Mouse (Mus musculus): ENCODE measurements around the gene Ube2e3. TPM values are rescaled to one million over a fixed set of nuclear protein-coding genes. Genes with fewer than 3 reads are reported as not detected.

Ube2e3 gene
- total RNA-seq, 2 experiments from 2014 or later: 36.3 to 55.4 TPM

DNA sequence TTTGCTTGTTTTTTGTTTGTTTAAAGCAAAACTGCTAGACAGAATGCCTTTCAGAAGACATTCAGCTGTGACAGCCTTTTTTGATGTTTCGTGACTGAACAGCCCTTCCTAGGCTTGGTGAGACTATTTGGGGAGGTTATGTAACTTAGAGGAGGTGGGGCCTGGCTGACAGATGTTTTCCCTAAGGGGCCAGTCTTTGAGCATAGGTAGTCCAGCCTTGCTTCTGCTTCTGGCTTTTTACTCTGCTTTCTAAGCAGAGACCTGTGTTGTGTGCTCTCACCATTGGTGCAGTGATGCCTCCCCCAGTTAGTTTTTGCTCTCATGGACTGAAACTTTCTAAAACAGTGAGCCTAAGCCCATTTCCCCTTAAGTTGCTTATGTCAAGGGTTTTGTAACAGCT, 14.1 kb downstream of the Ube2e3 start:
- peak; percentile 41; the same call in 1 of the 2 replicates for ATAC-seq (ENCODE audit: poor library complexity, severe bottlenecking)

DNA sequence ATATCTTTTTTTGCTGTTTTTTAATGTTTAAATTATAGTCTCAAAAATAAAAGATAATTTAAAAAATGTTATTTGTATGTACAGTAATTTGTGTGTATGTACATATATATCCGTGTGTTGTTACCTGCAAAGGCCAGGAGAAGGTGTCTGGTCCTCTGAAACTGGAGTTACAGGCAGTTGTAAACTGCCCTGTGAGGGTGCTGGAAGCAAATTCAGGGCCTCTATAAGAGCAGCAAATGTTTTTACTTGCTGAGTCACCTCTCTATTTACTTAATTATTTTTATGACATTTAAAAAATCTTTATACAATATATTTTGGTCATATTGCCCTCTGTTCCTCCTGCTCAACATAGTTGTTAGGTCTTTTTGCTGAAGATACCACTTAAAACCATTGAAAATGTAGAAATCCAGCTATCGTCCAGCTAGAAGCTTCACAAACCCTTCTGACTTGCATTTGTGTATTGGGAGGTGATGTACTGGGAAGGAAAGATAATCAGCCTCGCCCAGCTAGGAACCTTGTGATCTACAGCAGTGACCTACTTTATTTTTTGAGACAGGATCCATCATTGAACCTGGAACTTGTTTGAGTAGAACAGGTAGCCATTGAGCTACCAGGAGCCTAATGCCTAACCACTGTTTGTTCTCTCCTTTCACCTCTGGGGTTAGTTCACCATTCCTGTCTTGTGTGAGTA, 15.0 kb downstream of the Ube2e3 start:
- ATAC-seq (ENCODE audit: poor library complexity, severe bottlenecking): no peak

DNA sequence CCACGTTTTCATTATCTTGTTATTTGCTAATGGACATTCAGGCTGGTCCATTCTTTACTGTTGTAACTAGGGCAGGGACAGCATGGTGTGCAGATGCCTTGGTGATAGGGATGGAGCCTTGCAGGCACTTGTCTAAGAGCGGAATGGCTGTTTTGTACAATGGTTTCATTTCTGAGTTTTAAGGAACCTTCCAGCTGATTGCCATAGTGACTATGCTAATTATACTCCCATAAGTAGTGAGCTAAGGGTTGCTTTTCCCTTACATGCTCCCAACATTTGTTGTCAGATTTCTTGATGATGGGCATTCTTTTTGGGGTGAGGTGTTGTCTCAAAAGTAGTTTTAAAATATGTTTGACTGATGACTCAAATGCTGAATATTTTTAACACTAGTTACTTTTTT, 18.5 kb downstream of the Ube2e3 start:
- peak; percentile 51 for ATAC-seq (ENCODE audit: poor library complexity, severe bottlenecking)

DNA sequence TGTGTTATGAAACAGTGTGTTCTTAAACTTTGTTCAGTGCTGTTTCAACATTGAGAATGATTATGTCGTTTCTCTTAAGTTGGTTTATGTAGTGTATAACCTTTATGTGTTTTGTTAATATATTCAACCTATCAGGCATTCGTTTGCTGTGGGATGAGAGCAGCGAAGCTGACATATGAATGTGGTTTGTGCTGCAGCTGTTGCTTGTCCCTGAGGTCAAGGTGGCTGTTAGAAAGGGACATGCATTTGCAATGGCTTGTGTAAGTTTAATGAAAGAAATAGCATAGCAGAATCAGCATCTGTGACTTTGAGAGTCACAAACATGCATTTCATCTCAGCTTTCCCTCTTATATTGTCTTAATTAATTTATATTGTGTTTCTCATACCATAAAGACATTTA, 20.3 kb downstream of the Ube2e3 start:
- no peak for ATAC-seq (ENCODE audit: poor library complexity, severe bottlenecking)

DNA sequence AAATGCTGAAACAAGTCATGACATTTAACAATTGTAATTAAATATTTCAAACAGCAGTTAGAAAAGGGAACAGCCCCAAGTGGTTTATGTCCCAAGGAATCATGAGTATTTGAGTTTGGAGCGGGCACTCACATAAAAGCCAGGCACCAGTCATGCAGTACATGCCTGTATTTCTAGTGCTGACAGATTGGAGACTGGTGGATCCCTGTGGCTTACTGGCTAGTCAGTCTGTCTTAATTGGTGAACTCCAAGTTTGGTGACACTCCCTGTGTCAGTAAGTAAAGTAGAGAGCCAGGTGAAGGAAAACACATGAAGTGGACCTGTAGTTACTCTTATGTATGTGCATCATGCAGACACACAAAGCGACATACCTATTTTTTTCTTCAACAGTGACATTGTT, 27.3 kb downstream of the Ube2e3 start:
- ATAC-seq (ENCODE audit: poor library complexity, severe bottlenecking): no peak

DNA sequence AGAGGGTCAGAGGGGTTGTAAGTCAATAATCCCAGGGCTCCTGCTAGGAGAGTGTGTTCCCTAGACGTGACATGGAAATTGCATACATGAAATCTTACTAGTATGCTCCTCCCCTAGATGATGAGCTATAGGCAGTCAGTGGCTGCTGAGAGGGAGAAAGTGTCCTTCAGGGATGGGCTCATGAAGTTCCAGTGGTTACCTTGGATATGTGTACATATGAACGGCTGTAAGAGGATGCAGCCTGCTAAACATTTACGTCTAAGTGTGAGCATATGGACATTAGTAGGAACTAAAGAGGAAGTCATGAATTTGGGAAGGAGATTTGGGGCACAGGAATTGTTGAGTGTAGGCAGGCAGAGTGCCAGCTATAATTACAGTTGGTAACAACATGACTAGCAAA, 38.0 kb downstream of the Ube2e3 start:
- 0 out of 2 replicates have a peak, but pooled peaks have one; percentile 30 for ATAC-seq (ENCODE audit: poor library complexity, severe bottlenecking)

DNA sequence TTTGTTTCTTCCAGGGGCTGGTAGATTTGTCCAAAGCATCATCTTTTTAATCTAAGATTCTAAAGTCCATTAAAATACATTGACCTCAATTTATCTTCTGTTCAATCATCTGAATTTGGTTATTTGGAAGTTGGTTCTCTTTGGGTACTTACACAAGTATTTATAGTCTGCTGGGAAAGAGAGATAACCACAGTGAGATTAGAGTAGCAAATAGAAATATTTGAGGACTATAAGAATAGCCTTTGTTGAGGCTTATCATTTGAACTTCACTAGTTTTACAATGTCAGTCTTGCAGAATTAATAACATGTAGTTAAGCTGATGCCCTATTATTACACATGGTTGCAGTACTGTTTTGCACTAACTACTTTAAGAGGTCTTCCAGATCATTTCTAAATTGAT, 43.6 kb downstream of the Ube2e3 start:
- no peak for ATAC-seq (ENCODE audit: poor library complexity, severe bottlenecking)

DNA sequence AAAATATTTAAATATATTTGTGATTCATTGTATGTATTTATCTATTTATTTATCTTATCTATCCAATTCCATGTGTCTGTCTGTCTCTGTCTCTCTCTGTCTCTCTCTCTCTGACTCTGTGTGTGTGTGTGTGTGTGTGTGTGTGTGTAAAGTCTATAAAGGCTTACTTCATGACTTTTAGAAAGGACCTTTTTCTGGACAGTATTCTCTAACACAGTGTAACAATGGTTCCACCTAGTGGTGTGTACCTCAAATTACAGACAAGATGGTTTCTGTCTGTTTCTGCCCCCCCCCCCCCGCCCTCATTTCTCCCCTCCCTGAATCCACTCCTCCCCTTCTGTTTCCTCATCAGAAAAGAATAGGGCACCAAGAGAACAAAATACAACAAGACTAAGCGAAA, 46.9 kb downstream of the Ube2e3 start:
- peak; percentile 78 for ATAC-seq (ENCODE audit: poor library complexity, severe bottlenecking)

DNA sequence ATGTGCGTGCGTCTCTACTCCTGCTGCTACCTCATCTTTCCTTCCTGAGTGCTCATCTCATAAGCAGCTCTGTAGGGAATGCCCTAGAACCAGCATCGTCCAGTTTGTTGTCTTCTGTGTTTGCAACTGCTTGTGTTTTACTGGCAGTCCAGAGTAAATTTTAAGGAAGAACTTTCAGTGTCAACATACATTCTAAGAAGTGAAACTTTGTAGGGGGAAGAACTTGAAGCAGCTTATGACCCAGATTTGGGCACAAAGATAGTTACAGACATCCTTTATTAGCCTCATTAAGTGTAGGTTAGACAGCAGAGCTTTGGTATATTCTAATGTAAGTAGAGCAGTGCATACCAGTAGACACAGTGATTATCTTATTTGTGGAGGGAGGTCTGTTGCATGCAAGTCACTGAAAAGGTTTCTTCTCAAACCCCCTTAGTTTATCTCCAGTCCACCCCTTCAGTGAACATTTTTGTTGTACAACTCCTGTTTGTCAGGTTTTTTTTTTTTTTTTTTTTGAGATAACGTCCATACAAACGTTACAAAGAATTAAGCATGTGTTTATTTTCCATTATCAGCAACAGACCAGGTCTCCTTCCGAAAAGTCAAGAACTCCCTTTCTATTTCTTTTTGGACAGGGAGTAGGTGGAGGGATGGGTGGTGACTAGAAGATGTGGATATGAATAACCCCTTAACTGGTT, 55.2 kb downstream of the Ube2e3 start:
- ATAC-seq (ENCODE audit: poor library complexity, severe bottlenecking): peak; percentile 77

DNA sequence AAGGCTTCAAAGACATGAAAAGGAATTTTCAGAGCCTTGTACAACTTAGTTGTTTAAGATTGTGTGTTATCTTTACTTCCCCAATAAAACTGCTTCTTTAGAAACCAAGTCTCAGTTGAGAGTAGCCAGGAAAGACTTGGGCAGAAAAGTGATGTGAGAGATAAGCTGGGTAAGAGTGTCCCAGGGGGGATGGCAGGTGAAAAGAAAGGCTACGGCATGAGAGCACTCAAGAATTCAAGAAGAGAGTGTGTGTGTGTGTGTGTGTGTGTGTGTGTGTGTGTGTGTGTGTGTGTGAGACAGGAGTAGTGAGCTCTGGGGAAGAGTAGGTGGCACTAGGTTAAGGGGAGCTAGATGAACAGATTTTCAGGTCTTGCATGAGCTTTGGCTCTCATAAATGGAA, 57.9 kb downstream of the Ube2e3 start:
- no peak for ATAC-seq (ENCODE audit: poor library complexity, severe bottlenecking)

DNA sequence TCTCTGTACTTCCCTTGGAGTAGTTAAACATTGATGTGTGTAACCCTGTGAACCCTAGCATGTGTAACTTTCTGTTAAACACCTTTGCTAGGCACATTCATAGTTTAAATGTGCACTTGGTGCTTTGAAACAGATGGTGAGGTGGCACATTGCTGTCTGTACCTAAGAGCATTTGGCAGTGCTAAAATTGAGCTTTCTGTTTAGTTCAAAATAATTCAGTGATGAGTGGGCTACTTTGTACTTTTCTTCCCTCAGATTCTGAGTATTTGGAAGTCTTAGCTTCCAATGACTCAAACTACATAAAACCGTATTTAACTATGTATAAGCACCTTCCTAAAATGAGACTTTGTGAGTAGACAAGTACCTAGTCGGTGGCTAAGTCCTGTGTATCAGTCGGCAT, 59.7 kb downstream of the Ube2e3 start:
- no peak for ATAC-seq (ENCODE audit: poor library complexity, severe bottlenecking)

DNA sequence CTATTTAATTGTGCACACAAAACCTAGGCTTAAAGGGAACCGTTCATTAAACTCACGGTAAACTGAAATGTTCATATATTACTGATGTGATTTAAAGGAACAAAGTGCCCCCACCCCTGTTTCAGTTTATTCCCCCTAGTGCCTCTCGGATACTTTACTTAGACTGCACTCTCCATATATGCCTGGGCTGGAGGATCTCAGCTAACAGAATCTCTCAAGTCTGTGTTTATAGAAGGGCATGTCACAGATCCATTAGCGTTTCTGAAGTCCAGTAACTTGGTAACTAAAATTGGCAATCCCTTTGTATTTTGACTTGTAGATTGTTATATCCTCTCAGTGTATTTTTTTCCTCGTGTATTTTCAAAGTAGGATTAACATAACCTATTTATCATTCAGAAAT, 60.2 kb downstream of the Ube2e3 start:
- no peak for ATAC-seq (ENCODE audit: poor library complexity, severe bottlenecking)

DNA sequence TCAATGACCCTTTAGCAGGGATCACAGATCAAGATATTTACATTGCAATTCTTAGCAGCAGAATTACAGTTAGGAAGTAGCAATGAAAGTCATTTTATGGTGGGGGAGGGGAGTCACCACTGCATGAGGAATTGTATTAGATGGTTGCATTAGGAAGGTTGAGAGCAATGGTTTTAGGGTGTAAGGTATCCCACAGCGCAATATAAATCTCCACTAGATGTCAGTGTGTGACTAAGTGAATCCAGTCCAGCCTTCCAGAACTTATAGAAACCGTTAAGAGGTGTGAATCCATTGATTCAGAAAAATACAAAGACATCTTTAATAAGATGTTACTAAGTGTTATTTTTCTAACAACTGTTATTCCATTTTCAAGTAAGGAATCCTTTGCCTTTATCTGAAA, 63.4 kb downstream of the Ube2e3 start:
- peak; percentile 77 for ATAC-seq (ENCODE audit: poor library complexity, severe bottlenecking)

DNA sequence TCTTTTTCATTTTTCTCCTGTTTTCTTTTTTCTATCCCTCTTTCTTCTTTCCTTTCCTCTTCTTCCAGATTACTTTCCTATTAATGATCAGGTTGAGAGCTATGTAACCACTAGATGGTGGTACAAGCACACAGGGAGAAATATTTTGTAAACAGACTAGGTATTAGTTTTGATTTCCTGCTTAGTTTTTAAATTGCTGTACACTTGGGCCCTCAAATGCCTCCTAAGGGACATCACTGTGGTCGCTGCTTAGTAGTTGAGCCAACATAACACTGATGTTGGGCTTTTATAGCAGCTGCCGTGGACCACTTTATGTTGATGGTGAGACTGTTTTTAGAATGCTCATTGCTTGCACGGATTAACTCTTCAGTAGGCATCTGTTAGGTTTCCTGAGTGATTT, 91.5 kb downstream of the Ube2e3 start:
- peak; percentile 62 for ATAC-seq (ENCODE audit: poor library complexity, severe bottlenecking)

DNA sequence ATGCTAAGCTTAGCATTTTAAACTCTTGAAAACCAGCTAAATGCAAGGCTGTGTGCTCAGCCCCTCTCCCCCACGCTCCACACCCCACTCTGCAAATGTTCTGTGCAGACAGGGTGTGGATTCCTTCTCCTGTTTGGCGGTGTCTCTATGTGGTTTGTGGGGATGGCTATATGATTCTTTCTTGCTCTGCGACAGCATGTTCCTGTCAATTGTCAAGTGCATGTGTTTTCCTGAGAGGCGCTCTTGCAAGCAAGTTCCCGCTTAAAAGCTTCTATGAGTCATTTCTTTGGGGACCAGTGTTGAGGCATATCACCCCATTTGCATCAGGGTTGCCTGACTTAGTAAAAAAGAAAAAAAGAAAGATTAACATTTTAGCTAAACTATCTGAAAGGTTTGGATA, 92.4 kb downstream of the Ube2e3 start:
- 0 out of 2 replicates have a peak, but pooled peaks have one; percentile 15 for ATAC-seq (ENCODE audit: poor library complexity, severe bottlenecking)

DNA sequence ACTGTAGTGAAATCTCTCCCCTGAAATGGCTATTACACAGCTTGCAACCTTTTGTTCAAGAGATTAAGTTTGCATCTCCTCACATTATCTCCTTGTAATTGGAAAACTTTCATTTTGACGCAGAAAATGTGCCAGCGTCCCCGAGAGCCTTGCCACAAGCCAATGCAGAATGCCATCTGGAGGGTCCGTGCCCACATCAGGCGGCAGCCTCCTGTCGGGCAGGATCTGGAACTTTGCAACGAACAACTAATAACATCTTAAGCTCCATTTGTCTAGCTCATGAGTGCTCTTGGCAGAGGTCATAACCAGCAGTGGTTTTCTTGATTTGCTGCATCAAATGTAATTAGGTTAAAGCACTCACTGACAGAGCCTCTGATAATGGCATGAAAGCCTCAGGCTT, 93.1 kb downstream of the Ube2e3 start:
- ATAC-seq (ENCODE audit: poor library complexity, severe bottlenecking): no peak

DNA sequence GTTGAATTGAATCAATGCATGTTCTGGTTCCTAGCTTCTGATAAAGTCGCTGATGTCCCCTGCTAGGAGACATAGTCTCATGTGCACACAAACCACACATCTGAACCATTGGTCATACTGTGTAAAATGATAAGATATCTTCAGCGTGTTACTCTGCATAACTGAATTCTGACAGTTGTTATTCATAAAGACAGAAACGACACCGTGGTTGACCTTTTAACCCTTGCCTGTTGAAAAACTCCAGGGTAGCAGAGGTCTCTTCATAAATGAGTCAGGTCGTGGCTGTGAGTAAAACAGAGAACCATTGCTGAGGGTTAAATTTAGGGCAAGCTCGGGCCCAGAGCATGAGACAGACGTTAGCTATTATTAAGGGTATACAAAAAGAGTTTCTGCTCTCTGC, 93.7 kb downstream of the Ube2e3 start:
- peak; percentile 30; the same call in 1 of the 2 replicates for ATAC-seq (ENCODE audit: poor library complexity, severe bottlenecking)

DNA sequence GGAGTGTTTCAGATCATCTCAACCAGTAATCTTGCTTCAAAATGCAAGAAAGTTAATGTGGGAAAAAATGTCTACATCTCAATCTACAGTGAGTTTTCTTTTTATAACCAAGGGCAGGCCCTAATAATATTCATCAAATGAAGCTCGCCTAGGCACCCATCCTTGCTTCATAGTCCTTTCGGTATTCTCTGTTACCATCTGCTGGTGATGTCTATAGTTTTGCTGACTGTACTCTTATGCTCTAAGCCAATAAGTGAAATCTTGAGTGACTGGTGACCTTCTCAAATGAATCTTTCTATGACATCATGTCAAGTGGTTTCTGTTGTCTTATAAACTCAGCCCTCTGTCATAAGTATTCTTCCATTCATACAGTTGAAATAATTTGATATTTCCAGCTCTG, 97.1 kb downstream of the Ube2e3 start:
- no peak for ATAC-seq (ENCODE audit: poor library complexity, severe bottlenecking)

DNA sequence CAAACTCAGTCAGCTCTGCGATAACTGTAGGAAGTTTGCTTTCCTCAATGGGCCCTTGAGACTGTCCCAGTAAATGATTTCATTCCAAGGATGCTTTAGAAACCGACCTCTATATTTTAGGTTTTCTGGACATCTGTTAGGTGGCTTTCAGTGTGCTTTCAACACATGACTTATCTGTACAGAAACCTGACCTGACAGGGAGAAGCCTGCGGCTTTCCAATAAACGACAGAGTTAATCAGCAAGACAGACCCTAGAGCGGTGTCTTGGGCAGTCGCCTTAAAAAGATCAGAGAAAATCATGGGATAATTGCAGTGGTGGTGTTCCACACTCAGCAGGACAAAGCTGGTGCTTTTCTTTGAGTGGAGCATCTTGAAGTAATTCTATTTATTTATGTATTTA, 97.5 kb downstream of the Ube2e3 start:
- ATAC-seq (ENCODE audit: poor library complexity, severe bottlenecking): no peak

DNA sequence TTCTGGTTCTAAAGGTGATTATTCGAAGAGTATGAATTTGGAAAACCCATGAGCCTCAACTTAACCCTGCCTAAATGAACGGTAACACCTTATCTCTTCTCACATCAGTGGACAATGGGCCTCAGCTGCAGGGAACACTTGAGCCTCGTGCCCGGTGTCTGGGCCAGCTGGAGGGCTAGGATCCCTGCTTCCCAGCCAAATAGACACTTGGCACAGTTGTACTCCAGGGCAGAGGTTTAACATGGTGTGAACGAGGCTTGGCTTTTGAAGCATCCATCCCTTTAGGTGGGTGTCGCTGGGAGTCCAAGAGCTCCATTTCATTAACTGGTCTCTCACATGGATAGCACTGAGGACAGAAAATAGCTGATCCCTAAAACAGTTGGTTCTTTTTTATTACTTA, 102.2 kb downstream of the Ube2e3 start:
- no peak for ATAC-seq (ENCODE audit: poor library complexity, severe bottlenecking)

All from megakaryocyte, adult 5-6 weeks (primary cell).